Mouse (Mus musculus) megakaryocyte, embryonic 14.5 days (primary cell): ENCODE measurements around the gene Rep15. TPM values are rescaled to one million over a fixed set of nuclear protein-coding genes. Genes with fewer than 3 reads are reported as not detected.

Source experiments
- H3K27me3 ChIP-seq: replicated peaks from 2 replicates; pipeline ENCODE3; 2012; ENCODE audit warnings: inconsistent platforms
- H3K36me3 ChIP-seq: replicated peaks from 2 replicates; pipeline ENCODE3; 2012; ENCODE audit warnings: low read length, inconsistent platforms, mixed read lengths
- H3K4me1 ChIP-seq: 2 replicates; pipeline ENCODE4 v1.6.1; 2012; ENCODE audit warnings: inconsistent platforms
- H3K4me3 ChIP-seq: replicated peaks from 2 replicates; pipeline ENCODE3; 2012; ENCODE audit warnings: moderate library complexity, mild to moderate bottlenecking, inconsistent platforms
- H3K9me3 ChIP-seq: 2 replicates; pipeline ENCODE4 v1.6.1; 2012; ENCODE audit warnings: inconsistent platforms
- FLI1 ChIP-seq: IDR thresholded peaks from 2 replicates; pipeline ENCODE4 v1.6.1; 2012; ENCODE audit warnings: low read length, inconsistent platforms, mixed read lengths
- GATA1 ChIP-seq: IDR thresholded peaks from 3 replicates; pipeline ENCODE4 v1.6.1; 2012; ENCODE audit warnings: mixed read lengths, low read length, inconsistent platforms, borderline replicate concordance
- polyA plus RNA-seq: library from polyadenylated mRNA; stranded (reverse); fragments of >175 nt; gene quantifications from 2 replicates; pipeline ENCODE4 v1.2.3, GENCODE M21; 2012; ENCODE audit warnings: low replicate concordance; ENCODE audit not compliant: insufficient read depth

Rep15 gene
- polyA plus RNA-seq, 1 experiment, result not detected

DNA sequence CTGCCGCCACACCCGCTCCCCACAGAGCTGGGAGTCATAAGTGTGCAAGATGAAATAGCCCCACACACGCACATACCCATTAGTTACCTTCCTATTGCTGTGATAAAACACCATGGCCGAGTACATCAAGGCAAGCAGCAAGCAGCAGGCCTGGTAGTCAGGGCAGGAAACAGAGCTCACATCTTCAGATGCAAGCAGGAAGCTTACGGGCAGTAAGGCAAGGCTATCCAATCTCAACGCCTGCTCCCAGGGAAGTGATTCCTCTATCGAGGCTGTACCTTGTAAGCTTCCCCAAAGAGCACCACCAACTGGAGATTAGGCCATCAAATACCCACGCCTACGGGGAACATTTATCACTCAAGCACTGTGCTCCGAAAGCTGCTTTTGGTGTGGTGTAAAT lies 47.5 kb downstream of the Rep15 start:
- H3K4me1 ChIP-seq, result peaks cover 5% of the 10 kb centered on the region
- no peaks in the 10 kb centered on the region for H3K27me3 ChIP-seq
- H3K9me3 ChIP-seq, result no peaks in the 10 kb centered on the region
- no peak overlapping the region for H3K4me3 ChIP-seq
- TF ChIP-seq FLI1 (no peak), GATA1 (no peak)
- H3K36me3 ChIP-seq, result peaks cover 14% of the 10 kb centered on the region

Other genes starting within 250 kb of the Rep15 start
- gene Arntl2, start 236.5 kb upstream of the Rep15 start, polyA plus RNA-seq, result not detected in 2 replicates
- not detected in 2 replicates for gene Smco2, start 182.5 kb upstream of the Rep15 start, polyA plus RNA-seq
- 1.7 and 3.4 TPM in 2 replicates for gene Ppfibp1, start 144.1 kb upstream of the Rep15 start, polyA plus RNA-seq
- not detected in 2 replicates for gene 1700034J05Rik, start 78.2 kb upstream of the Rep15 start, polyA plus RNA-seq
- 2.7 and 7.0 TPM in 2 replicates for gene Mrps35, start 10.2 kb downstream of the Rep15 start, polyA plus RNA-seq
- gene Mansc4, start 54.4 kb downstream of the Rep15 start, polyA plus RNA-seq, result not detected in 2 replicates
- gene Klhl42, start 58.8 kb downstream of the Rep15 start, polyA plus RNA-seq, result 1.7 and 2.7 TPM in 2 replicates
- not detected in 2 replicates for gene Pthlh, start 231.6 kb downstream of the Rep15 start, polyA plus RNA-seq